18 mouse cellular contexts compared by ENCODE assay signal in genomic region chr6:60761710-60762109, GRCm38 (mm10).
DNase-seq lines count a peak whose midpoint lies in the region; ATAC-seq lines count a peak whose summit lies in the region.
"Had no signal": no experiment of that assay in that cellular context is flagged by ENCODE, and none has a peak within 500 bp of the region (broad histone marks: within the 10 kb centered on the region; RNA-seq: fewer than 3 reads in every experiment).

No protein-coding gene starts in this region.

- WGBS in neural tube, embryonic 11.5 days = 72% methylated on average over 2 of the region's 2 CpGs
- WGBS in neural tube, embryonic 15.5 days = 40% methylated on average over 2 of the region's 2 CpGs
- WGBS in hindbrain, embryonic 12.5 days = 57% methylated on average over 2 of the region's 2 CpGs
- WGBS in hindbrain, embryonic 14.5 days = 56% methylated on average over 2 of the region's 2 CpGs
- 50% methylated on average over 2 of the region's 2 CpGs for WGBS in neural tube, embryonic 13.5 days

- H3K27me3 ChIP-seq in neural tube, embryonic 11.5 days (ENCODE audit: control insufficient read depth, insufficient read depth, low read length) = no peaks in the 10 kb centered on the region
- H3K27me3 ChIP-seq in neural tube, embryonic 15.5 days (replicated peaks) = no peaks in the 10 kb centered on the region
- no peaks in the 10 kb centered on the region for H3K27me3 ChIP-seq in hindbrain, embryonic 12.5 days
- no peaks in the 10 kb centered on the region for H3K27me3 ChIP-seq in hindbrain, embryonic 14.5 days (ENCODE audit: control insufficient read depth, insufficient read depth, low read length)
- H3K27me3 ChIP-seq in neural tube, embryonic 13.5 days = no peaks in the 10 kb centered on the region
- H3K27me3 ChIP-seq: embryonic facial prominence, embryonic 12.5 days; forebrain, embryonic 12.5 days; heart, embryonic 12.5 days; intestine, embryonic 15.5 days had no signal

- H3K4me1 ChIP-seq in neural tube, embryonic 11.5 days (ENCODE audit: control insufficient read depth, insufficient read depth, low read length) = no peaks in the 10 kb centered on the region
- no peaks in the 10 kb centered on the region for H3K4me1 ChIP-seq in neural tube, embryonic 15.5 days
- no peaks in the 10 kb centered on the region for H3K4me1 ChIP-seq in hindbrain, embryonic 12.5 days
- no peaks in the 10 kb centered on the region; the same call in 1 of the 2 replicates for H3K4me1 ChIP-seq in hindbrain, embryonic 14.5 days (replicated peaks; ENCODE audit: control insufficient read depth, insufficient read depth, low read length)
- peaks cover 6% of the 10 kb centered on the region; the same call in 1 of the 2 replicates for H3K4me1 ChIP-seq in neural tube, embryonic 13.5 days (replicated peaks)
- H3K4me1 ChIP-seq: embryonic facial prominence, embryonic 12.5 days; forebrain, embryonic 12.5 days; heart, embryonic 12.5 days; intestine, embryonic 15.5 days had no signal

- no peak for DNase-seq in neural tube, embryonic 11.5 days (ENCODE audit: low spot score)
- DNase-seq in hindbrain, embryonic 14.5 days (ENCODE audit: low spot score) = no peak
- DNase-seq in heart, adult 9 months (ENCODE audit: low spot score in 2 of 2) = no peak
- DNase-seq in urinary bladder, adult 18-20 months (ENCODE audit: low spot score in 2 of 2) = no peak
- DNase-seq: adrenal gland, adult 2 months; adrenal gland, postnatal 25 days; cerebellum, adult 2 months; cerebellum, postnatal 14 days; gastrocnemius, postnatal 10 days; heart, adult 2 months had no signal

- no peak overlapping the region for H3K4me3 ChIP-seq in neural tube, embryonic 11.5 days (ENCODE audit: low read depth, low read length)
- no peak overlapping the region for H3K4me3 ChIP-seq in neural tube, embryonic 15.5 days (replicated peaks)
- no peak overlapping the region for H3K4me3 ChIP-seq in hindbrain, embryonic 12.5 days
- H3K4me3 ChIP-seq in hindbrain, embryonic 14.5 days (replicated peaks; ENCODE audit: low read length) = no peak overlapping the region
- no peak overlapping the region for H3K4me3 ChIP-seq in neural tube, embryonic 13.5 days
- H3K4me3 ChIP-seq: embryonic facial prominence, embryonic 12.5 days; forebrain, embryonic 12.5 days; heart, adult 2 months; heart, embryonic 12.5 days; intestine, embryonic 15.5 days had no signal

- H3K36me3 ChIP-seq in neural tube, embryonic 11.5 days (ENCODE audit: control insufficient read depth, insufficient read depth, low read length) = no peaks in the 10 kb centered on the region
- H3K36me3 ChIP-seq in neural tube, embryonic 15.5 days = no peaks in the 10 kb centered on the region
- H3K36me3 ChIP-seq in hindbrain, embryonic 12.5 days = no peaks in the 10 kb centered on the region
- H3K36me3 ChIP-seq in hindbrain, embryonic 14.5 days (replicated peaks; ENCODE audit: control insufficient read depth, insufficient read depth) = no peaks in the 10 kb centered on the region
- H3K36me3 ChIP-seq in neural tube, embryonic 13.5 days = no peaks in the 10 kb centered on the region
- H3K36me3 ChIP-seq: embryonic facial prominence, embryonic 12.5 days; forebrain, embryonic 12.5 days; heart, embryonic 12.5 days; intestine, embryonic 15.5 days had no signal

- H3K27ac ChIP-seq in neural tube, embryonic 11.5 days (ENCODE audit: low read depth, low read length) = no peak overlapping the region
- no peak overlapping the region for H3K27ac ChIP-seq in neural tube, embryonic 15.5 days (replicated peaks)
- H3K27ac ChIP-seq in hindbrain, embryonic 12.5 days = no peak overlapping the region
- H3K27ac ChIP-seq in hindbrain, embryonic 14.5 days = no peak overlapping the region
- H3K27ac ChIP-seq in neural tube, embryonic 13.5 days (replicated peaks) = no peak overlapping the region
- H3K27ac ChIP-seq: embryonic facial prominence, embryonic 12.5 days; forebrain, embryonic 12.5 days; heart, adult 2 months; intestine, embryonic 15.5 days had no signal

- H3K9me3 ChIP-seq in neural tube, embryonic 11.5 days (ENCODE audit: control insufficient read depth, low read length) = no peaks in the 10 kb centered on the region
- H3K9me3 ChIP-seq in neural tube, embryonic 15.5 days (replicated peaks) = no peaks in the 10 kb centered on the region
- H3K9me3 ChIP-seq in hindbrain, embryonic 12.5 days (replicated peaks) = no peaks in the 10 kb centered on the region
- H3K9me3 ChIP-seq in hindbrain, embryonic 14.5 days (ENCODE audit: control insufficient read depth, low read length) = no peaks in the 10 kb centered on the region
- no peaks in the 10 kb centered on the region for H3K9me3 ChIP-seq in neural tube, embryonic 13.5 days
- H3K9me3 ChIP-seq: embryonic facial prominence, embryonic 12.5 days; forebrain, embryonic 12.5 days; heart, embryonic 12.5 days; intestine, embryonic 15.5 days had no signal

- ATAC-seq in neural tube, embryonic 11.5 days (ENCODE audit: insufficient read depth, low FRiP score, low TSS enrichment) = peak; percentile 55; the same call in 1 of the 2 replicates
- ATAC-seq in neural tube, embryonic 15.5 days (ENCODE audit: low FRiP score) = no peak
- peak; percentile 72 for ATAC-seq in hindbrain, embryonic 12.5 days (ENCODE audit: low FRiP score)
- peak; percentile 31; the same call in 1 of the 2 replicates for ATAC-seq in hindbrain, embryonic 14.5 days (ENCODE audit: low FRiP score)
- ATAC-seq in neural tube, embryonic 13.5 days (ENCODE audit: low read depth) = peak; percentile 61
- ATAC-seq: forebrain, embryonic 16.5 days; intestine, embryonic 15.5 days had no signal

- no peak overlapping the region for H3K4me2 ChIP-seq in neural tube, embryonic 11.5 days (ENCODE audit: low read depth)
- no peak overlapping the region for H3K4me2 ChIP-seq in neural tube, embryonic 15.5 days
- no peak overlapping the region for H3K4me2 ChIP-seq in hindbrain, embryonic 12.5 days (replicated peaks)
- H3K4me2 ChIP-seq in hindbrain, embryonic 14.5 days (replicated peaks) = no peak overlapping the region
- H3K4me2 ChIP-seq in neural tube, embryonic 13.5 days = no peak overlapping the region
- H3K4me2 ChIP-seq: embryonic facial prominence, embryonic 12.5 days; forebrain, embryonic 12.5 days; heart, embryonic 12.5 days; intestine, embryonic 15.5 days had no signal

- H3K9ac ChIP-seq in neural tube, embryonic 11.5 days (ENCODE audit: low read length) = no peak overlapping the region
- H3K9ac ChIP-seq in neural tube, embryonic 15.5 days (replicated peaks) = no peak overlapping the region
- H3K9ac ChIP-seq in hindbrain, embryonic 12.5 days = no peak overlapping the region
- H3K9ac ChIP-seq in hindbrain, embryonic 14.5 days = no peak overlapping the region
- H3K9ac ChIP-seq in neural tube, embryonic 13.5 days = no peak overlapping the region
- H3K9ac ChIP-seq: embryonic facial prominence, embryonic 12.5 days; forebrain, embryonic 12.5 days; heart, embryonic 12.5 days; intestine, embryonic 15.5 days had no signal
